Mouse (Mus musculus) embryonic stem cell, embryonic (primary cell): ENCODE measurements around the gene Mok.

Source experiments
- CTCF ChIA-PET, 4 experiments: fragments of 300-600 bp in 2 of 4; fragments of 350-600 bp in 2 of 4; sonication (Branson Sonifier 250); formaldehyde crosslinking; loops; one replicate each; lab custom pipeline; 2022; ENCODE audit warnings: inconsistent platforms in 2 of 4; lab: Charles Lee
- POLR2A ChIA-PET, 4 experiments: fragments of 300-600 bp in 2 of 4; fragments of 350-600 bp in 2 of 4; sonication (Branson Sonifier 250); formaldehyde crosslinking; loops; one replicate each; lab custom pipeline; 2022; ENCODE audit warnings: antibody characterized with exemption in 4 of 4, inconsistent platforms in 1 of 4; lab: Charles Lee

Gene Mok

GRCm38 (mm10) chr12:110837192-110837841 is 3.4 kb downstream of the Mok start:
- CTCF ChIA-PET = interaction anchor here in 3 of 4 experiments (0.5 to 2.8 kb wide), 22 partner anchors 14 to 421 kb away, joined by 3 to 17 read pairs (median 4); partner anchors contain the start of genes Hsp90aa1 (in 1 of the 3), Rcor1 (in 1 of the 3) and Wdr20 (in 1 of the 3)

DNA sequence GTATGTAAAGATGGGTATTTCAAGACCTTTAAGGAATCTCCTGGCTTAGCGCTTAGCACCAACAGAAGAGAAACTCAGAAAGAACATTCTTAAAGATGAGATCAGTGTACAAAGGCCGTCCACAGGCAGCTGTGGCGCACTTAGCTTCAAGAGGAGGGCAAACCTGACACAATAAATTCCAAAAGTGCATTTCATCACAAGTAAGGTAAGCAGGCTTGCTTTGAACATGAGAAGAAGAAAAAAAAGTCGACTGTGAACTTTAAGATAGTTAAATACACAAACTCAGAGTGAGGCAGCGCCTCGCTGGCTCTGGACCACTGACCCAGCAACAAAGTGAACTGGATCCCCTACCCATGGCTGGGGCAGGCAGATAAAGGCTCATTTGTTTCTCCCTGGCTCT is 4.0 kb downstream of the Mok start:
- ChIA-PET CTCF (interaction anchor here in 3 of 4 experiments (0.5 to 2.6 kb wide), 11 partner anchors 14 to 420 kb away, joined by 3 to 17 read pairs (median 4); partner anchors contain the start of gene Hsp90aa1 (in 1 of the 3)), POLR2A (interaction anchor here (0.6 to 6.5 kb wide), 91 partner anchors 8 to 556 kb away, joined by 3 to 152 read pairs (median 5); partner anchors contain the start of genes Hsp90aa1 (in 3 of the 4), Rcor1 (in 2 of the 4), Ankrd9 (in 1 of the 4) and Wdr20 (in 1 of the 4))

More at GRCm38 (mm10) chr12:110837192-110837841, 3.4 kb downstream of the Mok start:
- POLR2A ChIA-PET = interaction anchor here in 3 of 4 experiments (0.5 to 6.5 kb wide), 105 partner anchors 9 to 891 kb away, joined by 3 to 152 read pairs (median 4); partner anchors contain the start of genes Hsp90aa1 (in 3 of the 3), Rcor1 (in 2 of the 3), Ankrd9 (in 1 of the 3) and Wdr20 (in 1 of the 3)

- CTCF ChIA-PET = no interaction called here
- POLR2A ChIA-PET = interaction anchor here in 2 of 4 experiments (0.5 to 6.5 kb wide), 14 partner anchors 9 to 418 kb away, joined by 3 to 87 read pairs (median 4); partner anchors contain the start of gene Hsp90aa1 (in 2 of the 2)
Measured at GRCm38 (mm10) chr12:110835182-110835581, 5.6 kb downstream of the Mok start.

DNA sequence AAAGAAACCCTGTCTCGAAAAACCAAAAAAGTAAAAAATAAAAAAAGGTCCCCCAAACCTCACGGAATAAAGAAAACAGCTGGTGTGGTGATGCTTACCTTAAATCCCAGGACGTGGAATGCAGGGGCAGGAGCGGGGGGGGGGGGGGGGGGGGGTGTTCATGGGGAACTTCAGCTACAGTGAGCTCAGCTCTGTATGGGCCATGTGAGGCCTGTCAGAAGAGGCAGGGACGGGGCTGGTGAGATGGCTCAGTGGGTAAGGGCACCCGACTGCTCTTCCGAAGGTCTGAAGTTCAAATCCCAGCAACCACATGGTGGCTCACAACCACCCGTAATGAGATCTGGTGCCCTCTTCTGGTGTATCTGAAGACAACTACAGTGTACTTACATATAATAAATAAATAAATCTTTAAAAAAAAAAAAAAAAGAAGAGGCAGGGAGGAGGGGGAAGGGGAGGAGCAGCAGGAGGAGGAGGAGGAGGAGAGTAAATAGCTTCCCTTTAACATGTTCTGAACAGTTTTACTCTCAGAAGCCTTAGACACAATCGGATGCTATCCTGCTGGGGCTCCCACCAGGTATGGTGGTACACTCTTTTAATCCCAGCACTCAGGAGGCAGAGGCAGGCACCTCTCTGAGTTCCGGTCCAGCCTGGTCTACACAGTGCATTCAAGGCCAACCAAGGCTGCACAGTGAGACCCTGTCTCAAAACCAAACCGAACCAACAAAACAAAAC is 10.3 kb downstream of the Mok start:
- POLR2A ChIA-PET = interaction anchor here in 3 of 4 experiments (0.6 to 2.7 kb wide), 18 partner anchors 9 to 527 kb away, joined by 3 to 7 read pairs (median 4); partner anchors contain the start of genes Hsp90aa1 (in 1 of the 3) and Wdr20 (in 1 of the 3)
- CTCF ChIA-PET = interaction anchor here in 3 of 4 experiments (0.5 to 1.5 kb wide), 8 partner anchors 9 to 863 kb away, joined by 3 to 6 read pairs (median 4); no protein-coding TSS in a partner anchor

DNA sequence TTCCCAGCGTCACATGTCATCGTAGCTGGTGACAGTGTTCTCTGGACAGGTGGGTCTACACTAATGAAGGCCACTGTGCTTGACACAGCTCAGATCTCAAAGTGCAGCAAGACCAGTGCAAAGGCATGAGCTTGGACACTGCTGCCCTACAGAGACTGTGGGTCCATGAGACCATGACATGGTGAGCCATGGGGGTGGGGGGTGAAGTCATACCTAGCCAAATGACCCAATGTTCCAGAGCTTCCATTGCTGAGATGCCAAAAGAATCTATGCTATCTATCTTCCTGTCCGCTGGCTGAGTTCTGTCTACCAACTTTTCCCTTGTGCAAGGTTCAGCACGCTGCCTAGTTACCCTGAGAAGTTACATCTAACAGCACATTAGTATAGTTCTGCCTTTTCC is 11.8 kb downstream of the Mok start:
- ChIA-PET POLR2A (interaction anchor here in 3 of 4 experiments (0.6 to 3.7 kb wide), 6 partner anchors 9 to 412 kb away, joined by 3 to 17 read pairs (median 4); no protein-coding TSS in a partner anchor), CTCF (interaction anchor here in 2 of 4 experiments (0.9 to 1.5 kb wide), 2 partner anchors 9 to 44 kb away, joined by 3 to 5 read pairs; no protein-coding TSS in a partner anchor)

- POLR2A ChIA-PET = interaction anchor here in 2 of 4 experiments (1.0 to 1.8 kb wide), 4 partner anchors 15 to 61 kb away, joined by 3 to 10 read pairs (median 3); no protein-coding TSS in a partner anchor
- CTCF ChIA-PET = interaction anchor here in 1 of 4 experiments (1.0 kb wide), 1 partner anchor 21 kb away, joined by 3 read pairs; no protein-coding TSS in a partner anchor
Measured at GRCm38 (mm10) chr12:110822366-110822765, 18.4 kb downstream of the Mok start.

GRCm38 (mm10) chr12:110821787-110822186 is 19.0 kb downstream of the Mok start:
- CTCF ChIA-PET = interaction anchor here in 3 of 4 experiments (0.6 to 1.4 kb wide), 4 partner anchors 13 to 29 kb away, joined by 3 to 8 read pairs (median 4); no protein-coding TSS in a partner anchor

DNA sequence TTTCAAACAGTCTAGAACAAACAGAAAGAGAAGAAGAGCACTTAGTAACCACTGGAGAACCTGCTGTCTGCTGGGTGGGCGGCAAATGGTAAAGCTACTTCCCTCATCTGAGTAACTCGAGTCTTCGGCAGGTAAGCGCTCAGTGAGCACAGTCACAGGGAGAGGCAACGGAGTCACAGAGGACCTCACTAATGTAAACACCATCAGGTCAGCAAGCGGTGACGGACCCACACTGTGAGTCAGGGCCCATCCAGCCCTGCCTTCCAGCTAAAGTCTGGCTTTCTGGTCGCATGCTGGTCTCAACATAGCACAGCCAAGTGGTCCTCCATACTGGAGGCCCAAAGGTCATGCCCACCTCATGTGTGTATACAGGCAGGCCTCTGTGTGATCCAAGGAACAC is 21.4 kb downstream of the Mok start:
- ChIA-PET CTCF (interaction anchor here in 2 of 4 experiments (0.5 to 1.3 kb wide), 2 partner anchors 11 to 35 kb away, joined by 3 to 6 read pairs; no protein-coding TSS in a partner anchor), POLR2A (interaction anchor here in 2 of 4 experiments (0.7 to 1.7 kb wide), 12 partner anchors 11 to 116 kb away, joined by 3 to 7 read pairs (median 4); no protein-coding TSS in a partner anchor)

More at GRCm38 (mm10) chr12:110821787-110822186, 19.0 kb downstream of the Mok start:
- POLR2A ChIA-PET = interaction anchor here in 2 of 4 experiments (0.6 to 1.8 kb wide), 8 partner anchors 8 to 17 kb away, joined by 3 to 10 read pairs (median 4); no protein-coding TSS in a partner anchor

- ChIA-PET POLR2A (interaction anchor here in 2 of 4 experiments (0.6 to 3.1 kb wide), 6 partner anchors 10 to 264 kb away, joined by 3 to 11 read pairs (median 6); no protein-coding TSS in a partner anchor), CTCF (interaction anchor here in 1 of 4 experiments (0.6 kb wide), 1 partner anchor 21 kb away, joined by 3 read pairs; no protein-coding TSS in a partner anchor)
Measured at GRCm38 (mm10) chr12:110816833-110817232, 23.9 kb downstream of the Mok start.

- POLR2A ChIA-PET = interaction anchor here in 3 of 4 experiments (0.6 to 3.1 kb wide), 16 partner anchors 9 to 397 kb away, joined by 3 to 11 read pairs (median 3); partner anchors contain the start of genes Hsp90aa1 (in 1 of the 3) and Wdr20 (in 1 of the 3)
Measured at GRCm38 (mm10) chr12:110814924-110815323, 25.8 kb downstream of the Mok start.

DNA sequence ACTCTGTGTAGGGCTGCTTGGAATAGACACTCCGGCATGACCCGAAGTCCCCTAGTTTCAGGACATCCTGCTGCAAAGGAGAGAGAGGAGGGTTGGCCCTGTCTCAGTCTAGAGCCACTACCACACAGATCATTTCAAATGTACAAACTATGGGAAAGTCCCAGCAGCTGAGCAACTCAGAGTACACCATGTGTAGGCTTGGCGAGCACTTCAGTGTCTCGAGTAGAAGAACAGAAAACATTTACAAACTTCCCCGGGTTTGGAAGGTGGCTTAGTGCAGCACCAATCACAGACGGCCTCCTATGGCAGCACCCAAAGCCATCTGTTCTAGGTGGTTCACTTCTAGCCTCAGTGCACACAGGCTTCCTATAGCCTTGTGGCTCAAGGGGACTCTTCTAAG is 27.1 kb downstream of the Mok start:
- CTCF ChIA-PET = interaction anchor here in 1 of 4 experiments (0.6 kb wide), 1 partner anchor 87 kb away, joined by 11 read pairs; no protein-coding TSS in a partner anchor
- POLR2A ChIA-PET = interaction anchor here in 3 of 4 experiments (0.7 to 1.9 kb wide), 6 partner anchors 12 to 280 kb away, joined by 3 to 5 read pairs (median 3); no protein-coding TSS in a partner anchor

More at GRCm38 (mm10) chr12:110814924-110815323, 25.8 kb downstream of the Mok start:
- CTCF ChIA-PET = no interaction called here

- POLR2A ChIA-PET = interaction anchor here in 3 of 4 experiments (0.6 to 1.5 kb wide), 6 partner anchors 18 to 737 kb away, joined by 3 to 4 read pairs (median 4); no protein-coding TSS in a partner anchor
- CTCF ChIA-PET = interaction anchor here in 1 of 4 experiments (0.6 kb wide), 1 partner anchor 87 kb away, joined by 11 read pairs; no protein-coding TSS in a partner anchor
Measured at GRCm38 (mm10) chr12:110813132-110813531, 27.6 kb downstream of the Mok start.

DNA sequence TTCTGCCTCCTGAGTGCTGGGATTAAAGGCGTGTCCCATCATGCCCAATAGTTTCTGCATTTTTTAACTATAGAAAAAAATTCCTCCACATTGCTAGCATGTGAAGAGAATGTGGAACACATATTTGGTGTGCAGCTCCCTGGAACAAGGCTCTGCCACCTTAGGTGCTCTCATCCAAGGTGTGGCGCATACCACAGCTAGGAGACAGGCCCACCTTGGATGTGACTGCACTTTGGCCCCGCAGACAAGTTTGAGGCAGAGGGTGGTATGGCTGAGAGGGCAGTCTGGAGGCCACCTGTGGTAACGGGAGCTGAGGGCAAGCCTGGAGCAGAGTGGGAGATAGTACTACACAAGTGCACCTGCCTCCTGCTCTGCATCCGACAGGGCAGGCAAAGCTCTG is 31.9 kb downstream of the Mok start:
- ChIA-PET POLR2A (interaction anchor here (0.9 to 3.5 kb wide), 29 partner anchors 8 to 182 kb away, joined by 3 to 11 read pairs (median 4); partner anchors contain the start of genes Hsp90aa1 (in 1 of the 4), Wdr20 (in 1 of the 4) and Zfp839 (in 1 of the 4)), CTCF (interaction anchor here in 2 of 4 experiments (0.8 to 2.1 kb wide), 4 partner anchors 9 to 18 kb away, joined by 3 to 4 read pairs (median 4); no protein-coding TSS in a partner anchor)

GRCm38 (mm10) chr12:110808430-110808829 is 32.3 kb downstream of the Mok start:
- ChIA-PET POLR2A (interaction anchor here (0.9 to 3.5 kb wide), 24 partner anchors 9 to 181 kb away, joined by 3 to 11 read pairs (median 4); partner anchors contain the start of genes Hsp90aa1 (in 1 of the 4) and Wdr20 (in 1 of the 4)), CTCF (interaction anchor here in 2 of 4 experiments (0.6 to 2.1 kb wide), 5 partner anchors 9 to 30 kb away, joined by 3 to 4 read pairs (median 3); no protein-coding TSS in a partner anchor)

DNA sequence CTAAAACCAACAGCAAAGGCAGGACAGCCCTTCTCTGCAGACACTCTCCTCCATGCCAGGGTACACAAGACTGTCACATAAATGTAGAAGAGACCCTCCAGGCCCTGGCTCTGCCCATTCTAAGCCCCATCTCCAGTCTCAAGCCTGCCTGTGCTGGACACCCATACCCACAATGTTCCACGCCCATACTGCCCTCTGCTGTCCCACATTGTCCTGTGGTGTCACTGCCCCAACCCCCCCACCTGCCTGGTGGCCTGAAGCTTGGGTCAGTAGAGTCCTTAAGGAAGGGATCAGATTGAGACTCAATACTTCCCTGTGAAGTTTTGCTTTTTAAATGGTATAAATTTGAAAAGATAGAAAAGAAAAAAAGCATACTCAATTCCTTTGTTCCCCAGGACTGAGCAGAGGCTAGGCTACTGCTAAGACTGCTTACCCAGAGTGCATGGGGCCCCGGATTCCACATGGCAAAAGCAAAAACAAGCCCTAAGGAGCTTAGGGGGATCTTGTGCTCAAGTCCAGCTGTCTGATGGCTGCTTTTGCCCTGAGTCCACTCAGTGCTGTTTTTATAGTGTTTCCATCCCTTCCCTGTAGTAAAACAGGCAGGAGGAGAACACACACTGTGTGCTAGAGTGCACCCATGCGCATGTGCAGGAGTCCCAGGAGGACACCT is 34.3 kb downstream of the Mok start:
- POLR2A ChIA-PET = interaction anchor here in 3 of 4 experiments (0.8 to 5.6 kb wide), 11 partner anchors 10 to 233 kb away, joined by 3 to 31 read pairs (median 3); partner anchors contain the start of genes Wdr20 (in 2 of the 3) and Rcor1 (in 1 of the 3)
- CTCF ChIA-PET = no interaction called here

GRCm38 (mm10) chr12:110804261-110804660 is 36.5 kb downstream of the Mok start:
- POLR2A ChIA-PET = interaction anchor here (0.5 to 5.6 kb wide), 23 partner anchors 11 to 309 kb away, joined by 3 to 31 read pairs (median 4); partner anchors contain the start of gene Wdr20 (in 1 of the 4)

More at GRCm38 (mm10) chr12:110804261-110804660, 36.5 kb downstream of the Mok start:
- CTCF ChIA-PET = interaction anchor here in 2 of 4 experiments (0.6 to 1.0 kb wide), 8 partner anchors 19 to 130 kb away, joined by 3 to 7 read pairs (median 4); no protein-coding TSS in a partner anchor
